Mouse (Mus musculus) lung, postnatal 25 days (tissue): ENCODE results near the gene Ccdc77.

Experiments
- DNase-seq: peaks from one replicate; pipeline ENCODE4 v3.0.0; 2022; ENCODE audit warnings: low spot score

Gene Ccdc77

DNA sequence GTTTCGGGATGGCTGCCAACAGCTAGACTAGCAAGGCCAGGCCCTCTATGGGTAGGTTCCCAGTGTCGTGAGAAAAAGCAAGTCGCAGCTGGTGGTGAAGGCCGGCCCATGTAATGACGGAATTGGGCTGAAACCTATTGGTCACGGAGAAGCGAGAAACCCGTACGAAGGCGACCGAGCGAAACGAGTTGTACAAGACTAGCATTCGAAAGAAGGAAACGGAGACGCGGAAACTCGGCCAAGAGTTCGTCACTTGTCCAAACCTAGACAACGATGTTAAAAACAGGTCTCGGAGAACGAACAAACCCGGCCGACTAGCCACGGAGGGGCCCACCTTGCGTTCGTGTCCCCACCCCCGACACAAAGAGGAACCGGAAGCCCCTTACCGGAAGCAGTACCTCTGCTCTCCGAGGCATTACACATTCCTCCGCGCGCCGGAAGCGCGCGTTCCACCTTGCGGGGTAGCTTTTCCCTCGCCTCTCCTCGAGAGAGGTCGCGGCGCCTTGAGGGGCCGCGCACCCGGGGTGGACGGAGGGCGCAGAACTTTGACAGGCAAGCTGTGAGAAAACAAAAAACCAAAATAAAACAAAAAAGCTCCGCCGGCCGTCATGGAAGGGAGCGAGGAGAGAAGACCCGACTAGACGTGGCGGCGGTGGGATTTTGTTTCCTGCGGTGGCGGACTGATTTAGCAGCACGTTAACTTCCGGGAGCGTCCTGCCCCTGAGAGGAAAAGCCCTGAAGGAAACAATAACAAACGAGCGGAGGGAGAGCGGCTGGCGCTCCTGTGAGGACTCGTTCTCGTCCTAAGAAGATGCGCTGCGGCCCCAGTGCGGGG is at the start of gene Ccdc77, which contains the start of gene Kdm5a:
Gene Ccdc77, minus strand, starts transcription at position 687 of the 835 bp plus-strand sequence.
Gene Kdm5a, plus strand, starts transcription at position 437 of the 835 bp plus-strand sequence.
- peak; percentile 93 for DNase-seq

DNA sequence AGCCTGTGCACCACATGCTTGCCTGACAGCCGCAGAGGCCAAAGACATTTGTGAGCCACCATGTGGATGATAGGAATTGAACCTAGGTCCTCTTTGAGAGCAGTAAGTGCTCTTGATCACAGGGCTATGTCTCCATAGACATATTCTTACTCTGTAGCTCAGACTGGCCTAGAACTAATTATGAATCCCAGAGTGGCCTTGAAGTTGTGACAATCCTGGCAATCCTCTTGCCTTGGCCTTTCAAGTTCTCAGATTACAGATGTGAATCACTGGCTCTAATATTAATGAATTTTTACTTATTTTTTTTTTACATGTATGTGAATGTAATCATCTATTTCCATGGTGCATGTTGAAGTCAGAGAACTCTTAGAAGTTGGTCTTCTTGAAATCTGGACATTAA is 39.8 kb upstream of the Ccdc77 start:
- DNase-seq, result no peak

DNA sequence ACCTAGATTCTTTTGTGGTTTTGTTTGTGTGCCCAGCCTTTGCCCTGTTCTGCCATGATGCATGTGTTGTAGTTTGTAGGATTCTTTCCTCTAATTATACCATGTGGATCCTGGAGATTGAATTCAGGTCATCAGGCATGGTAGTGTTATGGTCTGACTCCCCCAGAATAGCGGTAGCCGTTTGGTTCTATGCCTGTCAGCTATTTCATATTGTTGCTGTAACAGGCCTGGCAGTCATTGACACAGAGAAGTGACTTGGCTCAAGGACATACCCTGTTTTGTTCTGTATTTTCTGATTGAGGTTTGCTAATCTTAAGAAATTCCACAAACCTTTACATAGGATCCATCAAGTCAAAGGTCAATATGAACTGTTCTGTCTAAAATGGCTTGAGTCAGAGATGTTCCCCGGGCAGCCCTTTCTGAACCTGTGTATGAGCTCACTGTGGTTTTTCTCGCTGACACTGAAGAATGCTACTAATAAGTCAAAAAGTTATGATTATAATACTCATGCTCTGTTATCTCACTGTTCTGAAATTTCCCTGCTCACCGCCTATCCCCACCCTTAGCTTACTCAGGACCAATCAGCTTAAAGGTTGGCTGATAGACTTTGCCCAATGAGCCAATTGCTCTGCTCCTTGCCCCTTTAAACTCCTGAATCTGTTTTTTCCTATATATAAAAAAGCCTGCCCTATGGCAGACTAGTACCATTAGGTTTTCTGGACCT is 31.6 kb upstream of the Ccdc77 start:
- no peak for DNase-seq

DNA sequence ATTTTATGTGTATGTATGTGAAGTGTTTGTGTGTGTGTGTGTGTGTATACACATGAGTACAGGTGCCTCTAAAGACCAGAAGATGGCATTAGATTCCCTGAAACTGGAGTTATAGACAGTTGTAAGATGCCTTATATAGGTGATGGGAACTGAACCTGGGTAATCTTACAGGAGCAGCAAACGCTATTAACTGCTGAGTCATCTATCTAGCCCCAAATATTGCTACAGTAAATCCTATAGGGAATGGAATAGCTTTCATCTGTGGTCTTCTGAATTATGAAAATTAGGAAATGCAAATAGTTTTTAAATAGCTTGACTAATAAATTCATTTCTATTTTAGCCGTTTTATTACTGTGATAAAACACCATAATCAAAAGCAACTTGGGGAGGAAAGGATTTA is 28.6 kb upstream of the Ccdc77 start:
- DNase-seq, result no peak

DNA sequence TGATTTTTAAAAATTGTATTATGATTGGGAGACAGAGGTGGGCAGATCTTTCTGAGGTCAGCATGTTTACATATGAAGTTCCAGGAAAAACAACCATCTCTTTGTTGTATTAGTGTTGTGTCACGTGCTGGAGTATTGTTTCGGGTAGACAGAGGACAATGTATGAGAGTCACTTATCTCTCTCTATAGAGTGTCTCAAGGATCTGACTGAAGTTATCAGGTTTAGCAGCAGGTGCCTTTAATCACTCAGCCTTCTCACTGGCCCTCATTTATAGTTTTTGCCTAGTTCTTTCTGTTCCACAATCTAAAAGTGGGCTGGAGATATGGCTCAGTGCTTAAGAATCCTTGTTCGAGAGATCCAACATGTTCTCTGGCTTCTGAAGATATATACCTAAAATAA is 25.9 kb upstream of the Ccdc77 start:
- DNase-seq, result no peak

DNA sequence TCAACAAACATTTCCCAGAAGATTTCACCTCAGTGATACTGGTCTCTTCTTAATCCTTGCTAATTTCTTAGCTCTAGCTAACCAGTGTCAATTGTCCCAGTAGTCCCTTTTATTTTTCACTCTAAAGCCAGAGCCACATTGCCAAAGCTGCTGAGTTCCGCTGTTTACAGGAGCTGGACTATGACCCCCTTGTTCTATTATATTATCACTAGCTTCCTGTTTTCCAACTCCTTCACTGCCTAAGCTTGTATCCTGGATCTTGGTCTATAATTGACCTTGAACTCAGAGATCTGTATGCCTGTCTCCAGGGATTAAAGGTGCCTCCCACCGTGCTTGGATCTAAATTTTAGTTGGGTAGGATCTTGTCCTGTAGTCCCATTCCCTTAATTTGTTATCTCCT is 12.6 kb upstream of the Ccdc77 start:
- no peak for DNase-seq

DNA sequence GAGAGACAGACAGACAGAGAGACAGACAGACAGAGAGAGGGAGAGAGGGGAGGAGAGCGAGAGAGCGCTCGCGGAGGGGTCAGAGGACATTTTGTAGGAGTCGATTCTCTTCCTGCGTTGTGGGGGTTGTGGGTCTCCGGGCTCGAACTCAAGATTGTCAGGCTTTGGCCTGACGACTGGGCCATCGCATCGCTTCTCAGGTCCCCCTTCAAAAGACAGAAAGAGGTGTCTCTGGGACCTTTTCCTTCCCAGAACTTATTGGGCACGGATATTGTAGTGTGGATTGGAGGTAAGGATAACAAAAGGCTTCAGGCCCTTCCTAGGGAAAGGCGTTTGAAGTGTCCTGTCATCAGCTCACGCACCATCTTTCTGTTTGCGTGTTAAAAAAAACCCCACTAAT is 877 bp upstream of the Ccdc77 start:
- no peak for DNase-seq

DNA sequence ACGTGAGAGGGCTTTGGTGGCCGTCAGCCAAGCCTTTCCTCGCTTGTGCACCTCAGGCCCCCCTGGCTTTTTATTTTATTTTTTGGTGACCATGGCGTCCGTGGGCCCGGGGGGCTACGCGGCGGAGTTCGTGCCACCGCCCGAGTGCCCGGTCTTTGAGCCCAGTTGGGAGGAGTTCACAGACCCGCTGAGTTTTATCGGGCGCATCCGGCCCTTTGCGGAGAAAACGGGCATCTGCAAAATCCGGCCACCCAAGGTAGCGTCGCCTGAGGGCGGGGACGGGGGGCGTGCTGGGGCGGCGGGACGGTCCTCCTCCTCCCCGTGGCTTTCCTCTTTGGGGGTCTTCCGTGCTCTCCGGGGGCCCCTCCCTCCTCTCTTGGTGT is 340 bp upstream of the Ccdc77 start:
- DNase-seq, result no peak

DNA sequence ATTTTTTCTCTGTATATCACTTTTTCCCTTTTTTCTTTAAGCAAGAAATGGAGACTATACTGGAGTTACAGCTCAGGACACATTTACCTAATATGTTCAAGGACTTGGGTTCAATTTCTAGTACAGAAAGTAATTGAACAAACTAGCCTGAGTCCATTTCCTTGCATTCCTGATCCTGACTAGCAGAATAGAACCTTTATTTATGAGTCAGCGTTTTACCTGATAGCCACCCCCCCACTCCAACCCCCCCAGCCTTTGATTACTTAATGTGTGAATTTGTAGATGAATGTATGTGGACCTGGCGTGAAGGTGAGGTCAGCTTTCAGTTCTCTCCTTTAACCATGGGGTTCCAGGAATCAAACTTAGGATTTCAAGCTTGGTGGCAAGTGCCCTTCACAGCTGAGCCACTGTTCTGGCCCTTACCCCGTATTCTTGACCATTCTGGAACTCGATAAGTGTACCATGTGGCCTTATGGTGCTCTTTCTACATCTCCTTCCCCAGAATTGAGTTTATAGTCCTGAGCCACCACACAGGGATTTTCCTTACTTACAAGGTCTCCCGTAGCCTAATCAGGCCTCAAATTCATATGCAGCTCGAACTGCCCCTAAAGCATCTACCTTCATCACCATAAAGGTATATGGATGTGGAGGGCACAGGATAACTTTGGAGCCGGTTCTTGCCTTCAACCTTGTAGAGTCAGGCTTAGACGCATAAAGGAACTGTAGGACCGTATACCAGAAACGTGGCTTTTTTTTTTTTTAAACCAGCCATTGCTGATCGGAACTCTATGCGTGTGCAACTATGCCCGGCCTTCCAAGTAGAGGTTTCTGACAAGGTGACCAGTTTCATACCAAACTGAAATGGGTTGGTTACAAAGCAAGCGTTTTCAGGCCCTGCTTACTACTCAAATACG is 1.1 kb downstream of the Ccdc77 start:
- no peak for DNase-seq

DNA sequence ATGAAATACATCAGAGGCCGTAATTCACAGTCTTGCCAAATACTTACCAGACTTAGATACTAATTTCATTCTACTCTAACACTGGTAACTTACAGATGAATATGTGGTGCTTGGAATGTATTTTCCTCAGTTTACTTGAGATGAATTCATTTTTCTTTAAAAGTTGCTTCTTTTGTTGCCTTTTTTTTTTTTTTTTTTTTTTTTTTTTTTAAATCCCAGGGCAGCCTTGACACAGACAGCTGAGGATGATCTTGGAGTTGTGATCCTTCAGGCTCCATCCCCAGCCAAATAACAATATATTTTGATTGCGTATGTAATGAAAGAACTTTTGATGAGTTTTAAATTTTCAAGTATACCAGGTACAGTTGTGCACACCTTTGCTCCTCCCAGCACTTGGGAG is 2.0 kb downstream of the Ccdc77 start:
- DNase-seq, result no peak

DNA sequence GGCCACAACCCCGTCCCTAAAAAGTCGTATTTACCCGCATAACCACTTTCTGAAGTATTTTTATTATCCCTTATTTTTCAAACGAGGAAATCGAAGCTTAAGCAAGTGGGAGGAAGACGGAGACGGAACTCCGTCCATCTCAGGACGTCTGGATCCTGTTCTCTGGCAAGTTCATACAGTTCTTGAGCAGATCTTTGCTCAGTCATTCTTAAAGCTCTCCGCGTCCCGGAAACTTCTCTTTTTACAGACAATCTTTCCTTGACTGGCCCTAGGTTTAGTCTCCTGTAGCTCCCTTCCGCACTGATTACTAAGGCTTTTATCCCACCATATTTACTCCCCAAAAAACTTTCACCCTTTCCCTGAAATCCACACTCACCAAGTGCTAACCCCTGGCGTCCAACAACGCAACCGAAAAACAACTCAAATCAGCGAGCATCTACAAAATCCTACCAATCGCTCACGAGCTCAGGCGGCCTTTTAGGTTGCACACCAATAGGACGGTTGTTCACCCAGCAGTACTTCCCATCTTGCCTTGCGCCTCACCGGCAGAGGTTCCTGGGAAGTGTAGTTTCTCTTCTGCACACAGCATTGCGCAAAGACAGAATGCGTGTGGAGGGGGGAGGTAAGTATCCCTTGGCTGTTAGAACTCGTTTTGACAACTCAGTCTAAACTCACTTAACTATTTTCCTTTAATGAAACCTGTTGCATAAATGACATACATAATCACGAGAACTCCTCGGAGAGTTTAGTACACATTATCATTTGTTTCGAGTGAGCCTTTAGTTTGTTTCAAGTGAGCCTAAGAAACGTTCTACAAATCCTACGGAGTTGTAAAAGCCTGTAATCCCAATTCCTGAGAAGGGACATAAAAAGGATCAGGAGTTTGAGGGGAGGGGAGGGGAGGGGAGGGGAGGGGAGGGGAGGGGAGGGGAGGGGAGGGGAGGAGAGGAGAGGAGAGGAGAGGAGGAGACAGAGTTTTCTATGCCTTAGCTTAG is 6.9 kb downstream of the Ccdc77 start:
- peak; percentile 92 for DNase-seq

DNA sequence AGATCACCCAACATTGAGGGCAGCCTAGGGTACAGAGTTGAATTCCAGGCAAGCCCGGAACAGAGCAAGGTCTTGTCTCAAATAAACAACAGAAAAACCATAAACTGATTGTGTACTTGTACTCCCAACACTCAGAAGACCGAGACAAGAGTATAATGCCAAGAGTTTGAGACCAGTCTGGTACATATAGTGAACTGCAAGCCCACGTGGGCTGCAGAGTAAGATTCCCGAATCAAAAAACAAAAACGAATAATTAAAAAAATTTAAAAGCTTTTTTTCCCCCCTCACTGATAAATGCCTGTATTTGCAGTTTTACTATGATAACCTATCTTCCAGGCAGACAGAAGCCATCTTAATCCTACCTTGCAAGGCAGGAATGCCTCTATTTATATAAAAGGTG is 7.7 kb downstream of the Ccdc77 start:
- DNase-seq, result no peak

DNA sequence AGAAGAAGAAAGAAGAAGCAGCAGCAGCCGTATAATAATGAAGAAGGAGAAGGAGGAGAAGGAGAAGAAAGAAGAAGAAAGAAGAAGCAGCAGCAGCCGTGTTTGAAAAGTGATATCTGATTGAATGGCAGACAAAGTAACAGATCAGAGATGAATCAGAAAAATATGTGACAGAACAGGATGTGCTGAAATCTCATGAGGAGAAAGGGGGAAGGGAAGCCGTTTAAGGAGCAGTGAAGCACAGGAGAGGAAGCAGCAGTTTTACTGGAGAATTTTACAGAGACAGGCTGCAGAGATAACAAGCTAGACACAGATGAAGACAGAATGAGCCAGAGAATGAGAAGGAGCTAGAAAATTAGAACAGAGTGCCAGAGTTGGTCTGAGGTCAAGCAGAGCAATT is 15.2 kb downstream of the Ccdc77 start:
- DNase-seq, result no peak

DNA sequence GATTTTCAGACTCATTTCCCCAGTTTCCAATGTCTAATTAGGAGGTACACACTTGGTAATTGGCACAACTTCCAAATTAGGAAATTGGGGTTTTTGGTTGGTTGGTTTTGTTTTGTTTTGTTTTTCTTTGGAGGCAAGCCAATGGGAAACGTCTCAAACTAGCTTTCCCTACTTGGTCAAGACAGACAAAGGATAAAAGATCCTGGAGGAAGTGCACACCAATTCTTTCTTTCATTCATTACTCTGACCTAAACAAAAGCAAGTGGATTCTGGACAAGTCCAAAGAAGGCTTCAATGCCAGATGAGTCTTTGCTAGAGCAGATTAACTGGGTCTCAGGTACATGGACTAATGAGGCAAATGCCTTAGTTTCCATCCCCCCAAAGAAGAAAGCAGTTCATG is 20.2 kb downstream of the Ccdc77 start:
- no peak for DNase-seq

DNA sequence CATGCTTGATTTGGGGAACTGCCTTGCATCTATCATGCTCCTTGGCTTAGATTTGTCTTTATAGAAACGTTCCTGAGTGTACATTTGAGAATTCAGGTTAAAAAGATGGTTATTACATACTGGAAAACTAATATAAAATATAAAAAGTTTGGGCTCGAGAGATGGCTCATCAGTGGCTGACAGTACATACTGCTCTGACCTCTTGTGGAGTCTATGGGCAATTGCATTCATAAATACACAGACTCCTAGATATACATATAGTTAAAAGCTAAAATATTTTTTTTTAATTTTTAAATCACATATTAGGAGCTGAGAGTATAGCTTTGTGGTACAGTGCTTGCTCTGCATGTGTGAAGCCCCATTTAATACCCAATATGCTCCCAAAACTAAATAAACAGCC is 31.8 kb downstream of the Ccdc77 start:
- DNase-seq, result no peak

DNA sequence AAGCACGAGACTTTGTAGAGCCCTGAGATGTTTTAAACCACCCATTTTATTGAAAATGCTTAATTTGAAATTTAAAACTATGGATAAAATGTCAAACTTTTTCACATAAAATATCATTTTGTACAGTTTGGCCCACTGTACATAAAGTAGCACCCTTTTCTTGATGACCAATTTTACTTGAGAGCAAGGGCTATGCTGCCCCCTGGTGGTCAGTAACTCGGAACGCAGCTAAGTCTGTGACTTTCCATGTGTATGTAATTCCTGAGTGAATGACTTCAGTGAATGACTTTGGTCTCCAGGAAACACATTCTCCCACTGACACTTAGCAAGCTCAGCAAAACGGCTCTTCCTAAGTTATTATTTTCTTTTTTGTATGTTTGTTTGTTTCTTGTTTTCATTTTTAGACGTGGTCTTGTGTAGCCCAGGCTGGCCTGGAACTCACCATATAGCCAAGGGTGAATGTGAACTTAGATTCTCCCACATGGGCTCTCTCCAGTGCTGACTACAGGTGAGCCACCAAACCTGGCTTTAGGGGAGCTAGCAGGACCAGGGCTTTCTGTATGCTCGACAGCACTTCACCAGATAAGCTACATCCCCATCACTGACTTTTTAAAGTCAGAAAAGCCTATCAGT is 39.8 kb downstream of the Ccdc77 start:
- DNase-seq, result peak; percentile 57

DNA sequence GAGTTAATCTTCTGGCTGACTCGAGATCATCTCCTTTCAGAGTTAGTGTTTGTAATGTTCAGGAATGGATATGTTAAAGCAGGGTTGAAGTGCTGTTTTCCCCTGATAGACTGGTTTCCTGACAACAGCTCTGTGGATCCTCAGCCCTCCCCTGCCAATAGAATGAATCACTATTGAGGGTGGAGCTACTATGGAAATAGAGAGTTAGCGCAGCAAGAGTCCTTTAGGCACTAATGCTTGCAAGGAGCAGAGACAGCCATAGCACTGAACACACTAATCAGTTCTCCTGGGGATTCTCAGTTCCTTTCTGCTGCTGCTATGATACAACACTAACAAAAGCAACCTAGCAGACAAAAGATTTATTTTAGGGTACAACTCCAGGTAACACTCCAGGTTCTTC is 43.8 kb downstream of the Ccdc77 start:
- no peak for DNase-seq

DNA sequence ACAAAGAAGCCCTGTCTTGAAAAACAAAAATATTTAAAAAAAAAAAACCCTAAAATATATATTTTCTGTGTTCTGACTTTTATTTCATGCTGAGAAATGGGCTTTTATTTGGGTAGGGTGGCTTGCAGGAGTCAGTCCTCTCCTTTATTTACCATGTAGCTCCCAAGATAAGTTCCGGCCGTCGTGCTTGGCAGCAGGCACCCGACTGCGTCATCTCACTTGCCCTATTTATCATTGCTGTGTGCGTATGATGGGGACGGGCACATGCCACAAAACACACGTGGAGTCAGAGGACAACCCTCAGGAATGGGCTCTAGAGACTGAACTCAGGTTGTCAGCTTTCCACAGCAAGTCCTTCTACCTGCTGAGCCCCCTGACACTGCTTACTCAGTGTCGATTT is 45.0 kb downstream of the Ccdc77 start:
- no peak for DNase-seq

DNA sequence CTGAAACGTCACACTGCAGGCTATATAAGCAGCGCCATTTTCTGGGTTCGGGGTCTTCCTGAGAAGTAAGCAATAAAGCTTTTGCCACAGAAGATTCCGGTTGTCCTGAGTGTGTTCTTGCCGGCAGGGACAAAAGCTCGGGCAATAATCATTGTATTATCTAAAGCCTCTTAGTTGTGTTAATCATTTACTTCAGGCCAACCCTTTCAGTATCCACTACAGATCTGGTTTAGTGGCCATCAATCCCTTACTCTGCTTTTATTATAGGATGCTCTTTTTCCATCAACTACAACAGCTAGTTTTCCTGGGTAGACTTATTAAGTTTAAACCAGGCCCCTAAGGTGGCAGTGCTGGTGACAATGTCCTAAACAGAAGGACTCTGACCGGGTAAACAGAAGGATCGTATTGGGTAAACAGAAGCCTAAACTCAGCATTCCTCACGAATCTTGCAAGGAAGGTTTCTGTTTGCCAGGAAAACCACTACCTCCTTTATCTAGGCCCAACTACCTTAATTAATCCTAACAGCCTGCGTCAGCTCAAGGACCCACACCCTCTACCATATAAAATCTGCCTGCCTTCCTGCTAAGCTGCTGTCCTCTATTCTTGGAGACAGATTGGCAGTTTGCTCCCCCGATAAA is 45.8 kb downstream of the Ccdc77 start:
- DNase-seq, result no peak

DNA sequence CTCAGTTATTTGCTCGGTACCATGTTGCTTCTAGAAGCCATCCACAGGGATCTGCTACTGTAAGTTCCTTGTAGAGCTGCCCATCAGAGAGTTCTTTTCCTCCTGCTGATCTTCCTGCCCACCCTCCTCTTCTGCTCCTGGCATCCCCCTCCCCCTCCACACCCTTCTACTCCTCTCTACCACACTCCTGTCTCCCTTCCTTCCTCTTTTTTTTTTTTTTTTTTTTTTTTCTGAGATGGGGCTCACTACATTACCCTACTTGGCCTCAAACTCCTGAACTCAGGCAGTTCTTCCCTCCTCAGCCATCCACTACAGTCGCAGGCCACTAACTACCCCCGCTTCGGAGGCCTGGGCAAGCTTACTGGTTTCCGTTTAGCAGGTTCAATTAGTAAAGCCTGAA is 51.7 kb downstream of the Ccdc77 start:
- DNase-seq, result no peak
